10 mouse cellular contexts compared by ENCODE assay signal in the genomic region with DNA sequence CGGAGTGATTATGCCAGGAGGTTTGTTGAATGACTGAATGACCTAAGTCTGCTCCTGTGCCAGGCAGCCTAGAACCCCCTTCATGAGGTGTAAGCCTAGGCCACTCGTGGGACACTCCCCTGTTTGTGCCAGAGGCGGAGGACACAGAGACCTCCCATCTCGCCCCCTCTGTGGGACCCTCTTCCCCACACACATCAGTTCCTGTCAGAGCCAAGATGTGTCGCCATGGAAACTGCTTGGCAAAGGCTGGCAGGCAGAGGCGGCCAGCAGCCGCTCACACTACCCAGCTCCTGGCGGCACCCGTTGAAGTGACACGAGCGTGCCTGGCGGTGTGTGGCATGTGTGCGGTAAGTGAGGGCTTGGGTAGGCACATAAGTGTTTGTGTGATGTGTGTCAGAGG. TPM values are rescaled to one million over a fixed set of nuclear protein-coding genes. Genes with fewer than 3 reads are reported as not detected.
A peak's percentile ranks its signal among the peaks of the same experiment; 100 is the strongest.
DNase-seq lines count a peak whose midpoint lies in the region; ATAC-seq and TF ChIP-seq lines count a peak whose summit lies in the region.
"Had no signal": no experiment of that assay in that cellular context is flagged by ENCODE, and none has a peak within 500 bp of the region (broad histone marks: within the 10 kb centered on the region; RNA-seq: fewer than 3 reads in every experiment).

A gene (plus strand): TSS at position 306 of the 400 bp plus-strand sequence.

- H3K9ac ChIP-seq in midbrain, postnatal 0 days (replicated peaks; ENCODE audit: low read length, poor library complexity, severe bottlenecking): 0 out of 2 replicates have a peak within 1 kb of the TSS, but pooled peaks have one; percentile 24

- peak; percentile 48 to 69 for DNase-seq in cerebellum, postnatal 4 days (ENCODE audit: low spot score in 2 of 2)
- no peak for DNase-seq in cerebellum, adult 11-12 months
- DNase-seq in brain, embryonic 18.5 days (ENCODE audit: low read depth, low spot score): peak; percentile 66
- DNase-seq in layer of hippocampus, adult 2 months (ENCODE audit: low spot score in 2 of 2): peak; percentile 64 to 75
- DNase-seq in midbrain, postnatal 0 days (ENCODE audit: low spot score): peak; percentile 91
- DNase-seq in kidney, adult 9 months: no peak
- DNase-seq in gastrocnemius, postnatal 36 days: no peak
- DNase-seq in adrenal gland, postnatal 36 days: no peak
- DNase-seq: cerebellum, postnatal 25 days; gastrocnemius, postnatal 14 days had no signal

- 31% methylated on average over 13 of the region's 13 CpGs for WGBS in midbrain, postnatal 0 days

- ATAC-seq in midbrain, postnatal 0 days (ENCODE audit: low FRiP score): peak; percentile 75

- peak within 1 kb of the TSS; percentile 43 for H3K4me3 ChIP-seq in layer of hippocampus, adult 2 months
- H3K4me3 ChIP-seq in midbrain, postnatal 0 days (ENCODE audit: low read depth, low read length): peak within 1 kb of the TSS; percentile 17; the same call in 1 of the 2 replicates

- peak; percentile 36; the same call in 1 of the 2 replicates for TF ChIP-seq CTCF in layer of hippocampus, adult 2 months (conservative IDR thresholded peaks at IDR 0.05)
- TF ChIP-seq CTCF in midbrain, postnatal 0 days (IDR thresholded peaks at IDR 0.05): peak; percentile 26; the same call in 1 of the 2 replicates

- peaks cover 3% of the 10 kb centered on the region; the same call in 1 of the 2 replicates for H3K36me3 ChIP-seq in midbrain, postnatal 0 days (ENCODE audit: insufficient read depth, low read length)

- intact Hi-C loops in gastrocnemius, postnatal 36 days (cut with DNase I): no loop called here

- H3K9me3 ChIP-seq in midbrain, postnatal 0 days (ENCODE audit: low read length): no peaks in the 10 kb centered on the region

- H3K4me2 ChIP-seq in midbrain, postnatal 0 days (ENCODE audit: low read depth, low read length, poor library complexity, severe bottlenecking): peak within 1 kb of the TSS; percentile 44

- H3K4me1 ChIP-seq in midbrain, postnatal 0 days (ENCODE audit: insufficient read depth, low read length): peaks cover 15% of the 10 kb centered on the region; the same call in 1 of the 2 replicates

- peak within 1 kb of the TSS; percentile 79 for H3K27ac ChIP-seq in layer of hippocampus, adult 2 months
- peak within 1 kb of the TSS; percentile 63 for H3K27ac ChIP-seq in midbrain, postnatal 0 days (ENCODE audit: low read depth, low read length)

- H3K27me3 ChIP-seq in midbrain, postnatal 0 days (ENCODE audit: insufficient read depth, low read length): no peaks in the 10 kb centered on the region

RNA-seq across cellular contexts. Expression of the gene that starts here (rescaled TPM):
- 10 to 100 TPM; 13.8 to 13.9 TPM for total RNA-seq in layer of hippocampus, adult 2 months (2021)
- total RNA-seq in midbrain, postnatal 0 days (2014; rRNA removed): 14.4 and 14.9 TPM in 2 replicates
- 15.6 and 15.9 TPM in 2 replicates for polyA plus RNA-seq in midbrain, postnatal 0 days (2015; fragmentation: Nextera tagmentation; extraction: Ambion mirVana)
- total RNA-seq in gastrocnemius, postnatal 36 days (2021): under 1 TPM; 0.22 to 0.38 TPM
- total RNA-seq in adrenal gland, postnatal 36 days (2021): under 1 TPM; 0.50 to 0.66 TPM

Comparison
In these comparisons a context has a peak if more than half of its experiments do, and no peak if none do; other contexts are left out.
1. DNase-seq: peak in cerebellum, postnatal 4 days (2 of 2), brain, embryonic 18.5 days (single experiment), layer of hippocampus, adult 2 months (2 of 2) and midbrain, postnatal 0 days (single experiment); none in cerebellum, adult 11-12 months (single experiment), kidney, adult 9 months (single experiment), gastrocnemius, postnatal 36 days (0 of 2) and adrenal gland, postnatal 36 days (0 of 2).